Comparison of ENCODE assay signal across 8 mouse cellular contexts in the genomic region with DNA sequence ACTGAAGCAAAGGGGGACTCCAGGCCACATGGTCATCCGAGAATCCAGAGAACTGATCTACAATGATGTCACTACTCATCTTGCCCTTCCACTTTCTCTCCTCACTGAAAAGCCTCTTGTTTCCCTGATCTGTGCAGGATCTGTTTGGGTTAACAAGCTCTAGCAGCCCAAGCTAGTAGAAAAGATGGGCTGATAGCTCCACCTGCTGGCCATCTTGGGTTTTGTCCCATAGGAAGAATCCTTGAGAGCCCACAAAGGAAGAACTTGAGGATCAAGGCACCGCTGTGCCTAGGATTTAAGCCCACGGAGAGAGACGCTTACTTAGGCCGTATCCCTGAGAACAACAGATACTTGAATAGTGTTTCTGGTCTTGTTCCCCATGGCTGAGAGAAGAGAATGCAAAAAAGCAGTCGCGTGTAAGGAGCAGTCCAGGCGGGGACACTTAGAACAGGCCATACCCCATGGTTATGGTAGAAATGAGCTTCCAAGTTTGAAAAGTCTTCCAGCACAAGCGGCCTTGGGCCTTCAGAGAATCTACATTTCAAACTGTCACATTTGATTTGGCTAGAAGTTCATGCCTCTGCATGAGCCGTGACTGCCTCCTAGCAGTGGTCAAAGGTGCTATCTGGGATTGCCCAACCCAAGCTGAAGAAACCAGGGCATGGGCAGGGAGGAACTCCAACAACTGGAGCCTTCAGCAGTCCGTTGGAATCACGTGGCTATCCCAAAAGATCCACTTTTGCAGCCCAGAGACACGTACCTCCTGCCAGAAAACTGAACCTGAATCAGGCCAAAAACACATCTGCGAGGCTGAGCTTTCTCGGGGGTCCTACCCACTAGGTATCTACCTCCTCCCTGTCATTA. TPM values are rescaled to one million over a fixed set of nuclear protein-coding genes. Genes with fewer than 3 reads are reported as not detected.
A peak's percentile ranks its signal among the peaks of the same experiment; 100 is the strongest.
DNase-seq lines count a peak whose midpoint lies in the region; ATAC-seq and TF ChIP-seq lines count a peak whose summit lies in the region.

No protein-coding gene starts in this region.

- peak; percentile 88 for TF ChIP-seq CTCF in kidney, adult 2 months (conservative IDR thresholded peaks at IDR 0.05; ENCODE audit: insufficient read depth, insufficient read length, low read depth, low read length)
- peak; percentile 55; the same call in 1 of the 2 replicates for TF ChIP-seq CTCF in spleen, adult 2 months (IDR thresholded peaks at IDR 0.05; ENCODE audit: extremely low read depth, insufficient read depth, insufficient read length, insufficient replicate concordance)

- whole genome bisulfite sequencing in embryonic facial prominence, embryonic 12.5 days: 3% methylated on average over 15 of the region's 15 CpGs
- WGBS in kidney, adult 2 months: 3% methylated on average over 15 of the region's 15 CpGs
- WGBS in limb, embryonic 12.5 days: 4% methylated on average over 15 of the region's 15 CpGs
- 4% methylated on average over 15 of the region's 15 CpGs for WGBS in midbrain, embryonic 15.5 days
- 4% methylated on average over 15 of the region's 15 CpGs for WGBS in spleen, adult 2 months

- H3K27me3 ChIP-seq in embryonic facial prominence, embryonic 12.5 days: no peaks in the 10 kb centered on the region
- H3K27me3 ChIP-seq in kidney, adult 2 months (replicated peaks; ENCODE audit: control insufficient read depth, insufficient read depth, low read length): no peaks in the 10 kb centered on the region
- H3K27me3 ChIP-seq in limb, embryonic 12.5 days: no peaks in the 10 kb centered on the region
- no peaks in the 10 kb centered on the region for H3K27me3 ChIP-seq in midbrain, embryonic 15.5 days (replicated peaks)
- no peaks in the 10 kb centered on the region for H3K27me3 ChIP-seq in spleen, adult 2 months (ENCODE audit: control insufficient read depth, insufficient read depth, low read length)

- H3K4me3 ChIP-seq in embryonic facial prominence, embryonic 12.5 days: peak overlapping the region; percentile 68
- H3K4me3 ChIP-seq in kidney, adult 2 months (ENCODE audit: insufficient read depth, low read depth, low read length): peak overlapping the region; percentile 32
- H3K4me3 ChIP-seq in limb, embryonic 12.5 days (replicated peaks): peak overlapping the region; percentile 68
- H3K4me3 ChIP-seq in midbrain, embryonic 15.5 days: peak overlapping the region; percentile 69
- H3K4me3 ChIP-seq in spleen, adult 2 months (ENCODE audit: extremely low read depth, insufficient read depth, insufficient read length): peak overlapping the region; percentile 48

- peak; percentile 12; the same call in 1 of the 2 replicates for ATAC-seq in embryonic facial prominence, embryonic 12.5 days (ENCODE audit: insufficient number of reproducible peaks, insufficient read depth, low FRiP score, low TSS enrichment)
- peak; percentile 29 for ATAC-seq in limb, embryonic 12.5 days (ENCODE audit: insufficient number of reproducible peaks, insufficient read depth, low FRiP score, low TSS enrichment, low read depth)
- ATAC-seq in midbrain, embryonic 15.5 days (replicated peaks): peak; percentile 66

- peak overlapping the region; percentile 70 for H3K4me2 ChIP-seq in embryonic facial prominence, embryonic 12.5 days (replicated peaks)
- peak overlapping the region; percentile 81 for H3K4me2 ChIP-seq in limb, embryonic 12.5 days
- H3K4me2 ChIP-seq in midbrain, embryonic 15.5 days: peak overlapping the region; percentile 84

- H3K9me3 ChIP-seq in embryonic facial prominence, embryonic 12.5 days: no peaks in the 10 kb centered on the region
- no peaks in the 10 kb centered on the region for H3K9me3 ChIP-seq in limb, embryonic 12.5 days
- H3K9me3 ChIP-seq in midbrain, embryonic 15.5 days: no peaks in the 10 kb centered on the region

- DNase-seq in 3134 (ENCODE audit: extremely low read depth, insufficient read length, low spot score): peak; percentile 42
- peak; percentile 84 for DNase-seq in adrenal gland, postnatal 25 days
- DNase-seq in heart, adult 18-20 months: peak; percentile 88 to 94
- DNase-seq in kidney, adult 2 months: peak; percentile 92
- peak; percentile 63 to 76 for DNase-seq in spleen, adult 2 months (ENCODE audit: low read depth in 1 of 2, low spot score in 2 of 2)

- H3K27ac ChIP-seq in embryonic facial prominence, embryonic 12.5 days: peak overlapping the region; percentile 83
- H3K27ac ChIP-seq in kidney, adult 2 months (ENCODE audit: insufficient read depth, low read depth, low read length): no peak overlapping the region
- H3K27ac ChIP-seq in limb, embryonic 12.5 days: peak overlapping the region; percentile 79
- H3K27ac ChIP-seq in midbrain, embryonic 15.5 days: peak overlapping the region; percentile 64
- H3K27ac ChIP-seq in spleen, adult 2 months (ENCODE audit: insufficient read depth, low read length): no peak overlapping the region; the same call in 1 of the 2 replicates

- H3K4me1 ChIP-seq in embryonic facial prominence, embryonic 12.5 days: peaks cover 18% of the 10 kb centered on the region
- H3K4me1 ChIP-seq in kidney, adult 2 months (ENCODE audit: control insufficient read depth, insufficient read depth, low read length): peaks cover 26% of the 10 kb centered on the region
- H3K4me1 ChIP-seq in limb, embryonic 12.5 days (replicated peaks): peaks cover 18% of the 10 kb centered on the region
- H3K4me1 ChIP-seq in midbrain, embryonic 15.5 days: peaks cover 19% of the 10 kb centered on the region
- H3K4me1 ChIP-seq in spleen, adult 2 months (ENCODE audit: control insufficient read depth, insufficient read depth, insufficient read length): peaks cover 8% of the 10 kb centered on the region; the same call in 1 of the 2 replicates

- H3K36me3 ChIP-seq in embryonic facial prominence, embryonic 12.5 days: peaks cover 29% of the 10 kb centered on the region
- no peaks in the 10 kb centered on the region for H3K36me3 ChIP-seq in kidney, adult 2 months (ENCODE audit: control insufficient read depth, insufficient read depth, low read length)
- H3K36me3 ChIP-seq in limb, embryonic 12.5 days: peaks cover 32% of the 10 kb centered on the region
- peaks cover 23% of the 10 kb centered on the region for H3K36me3 ChIP-seq in midbrain, embryonic 15.5 days (replicated peaks)
- H3K36me3 ChIP-seq in spleen, adult 2 months (ENCODE audit: control insufficient read depth, insufficient read depth, low read length): peaks cover 13% of the 10 kb centered on the region

- H3K9ac ChIP-seq in embryonic facial prominence, embryonic 12.5 days: no peak overlapping the region
- peak overlapping the region; percentile 5; the same call in 1 of the 2 replicates for H3K9ac ChIP-seq in limb, embryonic 12.5 days (replicated peaks)
- peak overlapping the region; percentile 19; the same call in 1 of the 2 replicates for H3K9ac ChIP-seq in midbrain, embryonic 15.5 days

- TF ChIP-seq POLR2A in kidney, adult 2 months (IDR thresholded peaks at IDR 0.05; ENCODE audit: low read depth, low read length): no peak
- TF ChIP-seq POLR2A in spleen, adult 2 months (IDR thresholded peaks at IDR 0.05; ENCODE audit: low read depth, low read length): no peak

RNA-seq across cellular contexts. Expression of a gene that starts 0.6 kb away (rescaled TPM):
- 25.1 and 28.6 TPM in 2 replicates for total RNA-seq in adrenal gland, postnatal 25 days (2021)
- polyA plus RNA-seq in embryonic facial prominence, embryonic 12.5 days (2016; fragmentation: Nextera tagmentation; extraction: Ambion mirVana): 23.3 and 23.7 TPM in 2 replicates
- 10 to 100 TPM; 20.7 to 22.0 TPM for total RNA-seq in heart, adult 18-20 months (2021)
- 23.9 and 25.6 TPM in 2 replicates for polyA plus RNA-seq in kidney, adult 2 months (2012; rRNA removed)
- 20.8 and 21.9 TPM in 2 replicates for polyA plus RNA-seq in limb, embryonic 12.5 days (2016; fragmentation: Nextera tagmentation; extraction: Ambion mirVana)
- 21.9 and 22.7 TPM in 2 replicates for polyA plus RNA-seq in midbrain, embryonic 15.5 days (2015; fragmentation: Nextera tagmentation; extraction: Ambion mirVana)
- 14.3 and 14.4 TPM in 2 replicates for polyA plus RNA-seq in spleen, adult 2 months (2012; rRNA removed)

RNA-seq across cellular contexts. Expression of a gene that starts 9.6 kb away (rescaled TPM):
- 0.71 and 1.0 TPM in 2 replicates for total RNA-seq in adrenal gland, postnatal 25 days (2021)
- polyA plus RNA-seq in embryonic facial prominence, embryonic 12.5 days (2016; fragmentation: Nextera tagmentation; extraction: Ambion mirVana): 3.6 and 5.7 TPM in 2 replicates
- under 1 TPM in 1 of 2 experiments, not detected in 1; 0.28 TPM for total RNA-seq in heart, adult 18-20 months (2021)
- 0.52 and 2.3 TPM in 2 replicates for polyA plus RNA-seq in kidney, adult 2 months (2012; rRNA removed)
- 2.3 and 3.4 TPM in 2 replicates for polyA plus RNA-seq in limb, embryonic 12.5 days (2016; fragmentation: Nextera tagmentation; extraction: Ambion mirVana)
- 20.1 and 23.0 TPM in 2 replicates for polyA plus RNA-seq in midbrain, embryonic 15.5 days (2015; fragmentation: Nextera tagmentation; extraction: Ambion mirVana)
- 0.20 and 0.29 TPM in 2 replicates for polyA plus RNA-seq in spleen, adult 2 months (2012; rRNA removed)

RNA-seq across cellular contexts. Expression of a gene that starts 20.0 kb away (rescaled TPM):
- total RNA-seq in adrenal gland, postnatal 25 days (2021): 107 and 115 TPM in 2 replicates
- polyA plus RNA-seq in embryonic facial prominence, embryonic 12.5 days (2016; fragmentation: Nextera tagmentation; extraction: Ambion mirVana): 139 and 143 TPM in 2 replicates
- 10 to 100 TPM; 72.0 to 75.8 TPM for total RNA-seq in heart, adult 18-20 months (2021)
- polyA plus RNA-seq in kidney, adult 2 months (2012; rRNA removed): 133 TPM in 2 replicates
- polyA plus RNA-seq in limb, embryonic 12.5 days (2016; fragmentation: Nextera tagmentation; extraction: Ambion mirVana): 136 and 141 TPM in 2 replicates
- 111 and 115 TPM in 2 replicates for polyA plus RNA-seq in midbrain, embryonic 15.5 days (2015; fragmentation: Nextera tagmentation; extraction: Ambion mirVana)
- polyA plus RNA-seq in spleen, adult 2 months (2012; rRNA removed): 37.7 and 44.1 TPM in 2 replicates

RNA-seq across cellular contexts. Expression of a gene that starts 20.2 kb away (rescaled TPM):
- 9.9 and 10.7 TPM in 2 replicates for total RNA-seq in adrenal gland, postnatal 25 days (2021)
- 5.1 and 7.7 TPM in 2 replicates for polyA plus RNA-seq in embryonic facial prominence, embryonic 12.5 days (2016; fragmentation: Nextera tagmentation; extraction: Ambion mirVana)
- total RNA-seq in heart, adult 18-20 months (2021): 1 to 10 TPM; 1.0 to 2.3 TPM
- 10.4 and 12.4 TPM in 2 replicates for polyA plus RNA-seq in kidney, adult 2 months (2012; rRNA removed)
- polyA plus RNA-seq in limb, embryonic 12.5 days (2016; fragmentation: Nextera tagmentation; extraction: Ambion mirVana): 5.2 and 6.9 TPM in 2 replicates
- polyA plus RNA-seq in midbrain, embryonic 15.5 days (2015; fragmentation: Nextera tagmentation; extraction: Ambion mirVana): 8.2 and 8.9 TPM in 2 replicates
- polyA plus RNA-seq in spleen, adult 2 months (2012; rRNA removed): 3.6 and 3.7 TPM in 2 replicates

Comparison
In these comparisons a context has a peak if more than half of its experiments do, and no peak if none do; other contexts are left out.
1. DNase-seq: peak in every context shown above with its lines; median percentile 92 in kidney, adult 2 months; 91 in heart, adult 18-20 months; 84 in adrenal gland, postnatal 25 days; 70 in spleen, adult 2 months; 42 in 3134.
2. ATAC-seq: peak in every context shown above with its lines; median percentile 66 in midbrain, embryonic 15.5 days; 29 in limb, embryonic 12.5 days; 12 in embryonic facial prominence, embryonic 12.5 days.
3. H3K27ac ChIP-seq: peak in embryonic facial prominence, embryonic 12.5 days (single experiment), limb, embryonic 12.5 days (single experiment) and midbrain, embryonic 15.5 days (single experiment); none in kidney, adult 2 months (single experiment) and spleen, adult 2 months (single experiment).
4. Peak in every context shown above with its lines, with median percentiles within 50 percentile points of each other: H3K4me2 ChIP-seq and H3K4me3 ChIP-seq.